Mouse (Mus musculus) heart, postnatal 0 days (tissue): ENCODE data around the gene Myh7b.

Experiments
- CTCF ChIP-seq: IDR thresholded peaks from 2 replicates; pipeline ENCODE4 v1.5.1; 2016; ENCODE audit warnings: antibody characterized with exemption, control low read depth, low read depth
- EP300 ChIP-seq: IDR thresholded peaks from 2 replicates; pipeline ENCODE4 v1.6.1; 2016; ENCODE audit warnings: antibody characterized with exemption, low read depth

DNA sequence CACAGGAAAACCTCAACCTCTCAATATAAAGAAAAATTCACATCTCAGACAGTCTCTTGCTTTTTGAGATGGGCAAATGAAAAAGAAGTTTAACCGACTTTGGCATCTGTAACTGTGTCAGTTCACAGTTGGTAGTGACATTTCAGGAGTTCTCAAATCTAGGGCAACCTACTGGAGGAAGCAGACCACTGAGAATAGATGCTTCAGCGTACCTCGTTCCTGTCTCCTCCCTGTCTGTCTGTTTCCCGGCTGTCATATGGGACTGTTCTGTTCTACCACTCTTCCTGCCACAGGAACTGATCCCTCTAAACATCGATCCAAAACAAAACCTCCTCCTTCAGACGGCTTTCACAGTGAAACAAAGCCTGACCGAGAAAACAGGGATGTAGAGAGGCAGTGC, 34.7 kb downstream of the Myh7b start:
- TF ChIP-seq CTCF (no peak), EP300 (no peak)
